Mouse (Mus musculus): Measurements from ENCODE around the gene Rfc2. TPM values are rescaled to one million over a fixed set of nuclear protein-coding genes. Genes with fewer than 3 reads are reported as not detected.

Rfc2 gene
- total and polyA plus RNA-seq, 3 experiments: 304 to 424 TPM; not detected in 1

DNA sequence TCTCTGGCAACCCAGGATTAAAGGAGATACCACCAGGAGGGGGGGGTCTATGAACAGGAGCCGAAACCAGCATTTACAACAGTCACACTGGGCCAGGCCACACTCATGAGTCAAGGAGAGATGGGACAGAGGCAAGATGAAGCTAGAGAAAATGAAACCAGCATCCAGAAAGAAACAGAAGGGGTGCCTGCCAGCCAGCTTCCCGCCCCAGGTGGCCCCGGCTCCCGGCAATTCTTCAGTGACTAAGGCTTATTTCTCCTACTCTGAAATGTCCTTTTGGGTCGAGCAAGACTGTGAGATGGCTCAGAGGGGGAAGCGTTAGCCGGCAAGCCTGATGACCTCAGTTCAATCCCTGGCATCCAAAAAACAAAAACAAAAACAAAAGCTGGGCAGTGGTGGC, 34.4 kb upstream of the Rfc2 start:
- Histone ChIP-seq H3K4me3 (ENCODE audit: control insufficient read depth in 1 of 2, insufficient read depth in 1 of 2, low read depth in 2 of 2, low read length in 2 of 2) (no peak overlapping the region), H3K79me2 (ENCODE audit: control insufficient read depth, insufficient read depth, low read length, poor library complexity) (peaks cover 1% of the 10 kb centered on the region; the same call in 1 of the 2 replicates), H3K27ac (ENCODE audit: control insufficient read depth, low read depth, low read length) (no peak overlapping the region), H3K4me1 (ENCODE audit: control insufficient read depth in 1 of 2, insufficient read depth in 2 of 2, low read length in 2 of 2) (peaks cover 0 to 4% of the 10 kb centered on the region in 2 experiments; a peak in 2 of 4 replicates), H3K27me3 (ENCODE audit: control insufficient read depth in 1 of 2, insufficient read depth in 2 of 2, low read length in 2 of 2) (no peaks in the 10 kb centered on the region), H3K9me3 (replicated peaks; ENCODE audit: insufficient read depth, low read length) (no peaks in the 10 kb centered on the region), H3K9ac (ENCODE audit: control insufficient read depth, low read depth, low read length, poor library complexity, severe bottlenecking) (no peak overlapping the region), H3K36me3 (ENCODE audit: control insufficient read depth in 1 of 2, insufficient read depth in 2 of 2, low read length in 2 of 2) (no peaks in the 10 kb centered on the region)
- no peak for DNase-seq (ENCODE audit: low read depth, low spot score)
- TF ChIP-seq USF1 (IDR thresholded peaks at IDR 0.05; ENCODE audit: low read depth, low read length) (no peak), RAD21 (IDR thresholded peaks at IDR 0.05; ENCODE audit: low read depth, low read length) (no peak), GABPA (IDR thresholded peaks at IDR 0.05; ENCODE audit: low read depth, low read length) (no peak), GATA1 (IDR thresholded peaks at IDR 0.05; ENCODE audit: low read depth, low read length) (no peak), ELF1 (IDR thresholded peaks at IDR 0.05; ENCODE audit: low read depth, low read length) (no peak), MXI1 (IDR thresholded peaks at IDR 0.05; ENCODE audit: low read depth, low read length) (no peak), MYB (IDR thresholded peaks at IDR 0.05; ENCODE audit: low read depth, low read length) (no peak), CTCF (IDR thresholded peaks at IDR 0.05 in 2 of 3, conservative IDR thresholded peaks at IDR 0.05 in 1 of 3; ENCODE audit: control insufficient read depth in 1 of 3, insufficient read depth in 1 of 3, low read depth in 2 of 3, low read length in 3 of 3, poor library complexity in 1 of 3, severe bottlenecking in 1 of 3) (no peak)

DNA sequence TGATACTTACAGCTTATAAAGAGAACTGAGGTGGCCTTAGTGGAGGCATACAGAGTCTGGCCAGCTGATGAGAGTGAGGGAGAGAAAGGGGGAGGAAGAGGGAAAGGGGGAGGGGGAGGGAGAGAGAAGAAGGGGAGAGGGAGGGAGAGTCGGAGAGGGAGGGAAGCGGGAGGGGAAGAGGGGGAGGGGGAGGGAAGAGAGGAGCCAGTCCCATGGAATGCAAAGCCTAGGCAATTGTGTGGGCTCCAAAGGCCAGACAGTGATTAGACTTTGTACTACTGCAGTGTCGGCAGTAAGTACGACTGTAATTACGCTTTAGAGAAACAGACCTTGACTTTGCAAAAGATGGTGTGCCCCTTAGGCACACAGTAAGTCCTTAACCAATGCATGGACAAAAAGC, 32.9 kb upstream of the Rfc2 start:
- no peaks in the 10 kb centered on the region for H3K9me3 ChIP-seq (replicated peaks; ENCODE audit: insufficient read depth, low read length)
- DNase-seq (ENCODE audit: low read depth, low spot score): no peak
- H3K4me1 ChIP-seq (ENCODE audit: control insufficient read depth in 1 of 2, insufficient read depth in 2 of 2, low read length in 2 of 2): peaks cover 0 to 10% of the 10 kb centered on the region in 2 experiments; a peak in 3 of 4 replicates
- H3K27me3 ChIP-seq (ENCODE audit: control insufficient read depth in 1 of 2, insufficient read depth in 2 of 2, low read length in 2 of 2): no peaks in the 10 kb centered on the region
- no peak overlapping the region for H3K9ac ChIP-seq (ENCODE audit: control insufficient read depth, low read depth, low read length, poor library complexity, severe bottlenecking)
- H3K4me3 ChIP-seq (ENCODE audit: control insufficient read depth in 1 of 2, insufficient read depth in 1 of 2, low read depth in 2 of 2, low read length in 2 of 2): no peak overlapping the region
- peaks cover 1% of the 10 kb centered on the region; the same call in 1 of the 2 replicates for H3K79me2 ChIP-seq (ENCODE audit: control insufficient read depth, insufficient read depth, low read length, poor library complexity)
- peaks cover 0 to 4% of the 10 kb centered on the region in 2 experiments; a peak in 1 of 4 replicates for H3K36me3 ChIP-seq (ENCODE audit: control insufficient read depth in 1 of 2, insufficient read depth in 2 of 2, low read length in 2 of 2)
- H3K27ac ChIP-seq (ENCODE audit: control insufficient read depth, low read depth, low read length): no peak overlapping the region
- TF ChIP-seq MAFK (IDR thresholded peaks at IDR 0.05; ENCODE audit: borderline replicate concordance, low read depth, low read length) (no peak), POLR2A (IDR thresholded peaks at IDR 0.05; ENCODE audit: control insufficient read depth in 1 of 2, insufficient read depth in 1 of 2, low read depth in 1 of 2, low read length in 2 of 2, poor library complexity in 1 of 2) (no peak), ZKSCAN1 (IDR thresholded peaks at IDR 0.05; ENCODE audit: low read depth, low read length) (no peak), USF2 (IDR thresholded peaks at IDR 0.05; ENCODE audit: borderline replicate concordance in 1 of 2, insufficient read depth in 1 of 2, low read depth in 1 of 2, low read length in 2 of 2) (no peak), BHLHE40 (IDR thresholded peaks at IDR 0.05; ENCODE audit: borderline replicate concordance, low read depth, low read length) (no peak), JUND (IDR thresholded peaks at IDR 0.05; ENCODE audit: low read depth, low read length) (no peak), MYC (IDR thresholded peaks at IDR 0.05; ENCODE audit: low read depth, low read length) (no peak)

Measured in MEL (cell line).